Mouse (Mus musculus): ENCODE results near the gene Pyy.

DNA sequence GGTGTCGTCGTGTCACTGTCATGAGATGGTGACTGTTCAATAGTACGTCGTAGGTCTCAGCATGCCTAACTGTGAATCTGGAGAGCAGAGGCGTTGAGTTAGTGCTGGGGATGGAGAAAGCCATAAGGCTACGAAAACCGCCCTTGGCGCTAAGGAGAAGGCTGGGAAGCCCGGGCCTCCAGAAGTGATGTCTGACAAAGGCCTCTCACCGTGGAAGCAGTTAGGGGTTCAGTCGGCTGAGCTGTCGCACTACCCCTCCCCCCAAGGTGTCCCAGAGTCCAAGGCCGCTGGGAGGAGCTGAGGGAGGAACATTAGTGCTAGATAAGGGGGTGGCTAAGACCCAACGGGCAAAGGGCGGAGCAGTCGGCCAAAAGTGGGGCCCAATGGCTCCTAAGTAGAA lies 38.4 kb upstream of the Pyy start:
- TF ChIP-seq ZMIZ1 (IDR thresholded peaks at IDR 0.05; ENCODE audit: low read depth, low read length) = no peak
- no peak for TF ChIP-seq ZNF384 (IDR thresholded peaks at IDR 0.05; ENCODE audit: low read depth, low read length)
- TF ChIP-seq POLR2A (IDR thresholded peaks at IDR 0.05; ENCODE audit: low read depth, low read length) = no peak
- no peak for TF ChIP-seq CTCF (conservative IDR thresholded peaks at IDR 0.05 in 1 of 2, IDR thresholded peaks at IDR 0.05 in 1 of 2; ENCODE audit: low read depth in 2 of 2, low read length in 2 of 2)
- no peak for TF ChIP-seq MAX (IDR thresholded peaks at IDR 0.05; ENCODE audit: low read length)
- TF ChIP-seq USF2 (conservative IDR thresholded peaks at IDR 0.05; ENCODE audit: low read depth, low read length) = no peak
- no peak for TF ChIP-seq MXI1 (IDR thresholded peaks at IDR 0.05; ENCODE audit: low read depth, low read length)
- no peak for TF ChIP-seq E2F4 (IDR thresholded peaks at IDR 0.05; ENCODE audit: insufficient replicate concordance, low read depth, low read length)
